Mouse (Mus musculus): ENCODE measurements at regions not wholly inside any gene's neighbourhood (a gene's known extent, or its start where the extent isn't known, plus 50 kb on each side); places are given as distances from the start of the nearest gene placed in this dataset.

DNA sequence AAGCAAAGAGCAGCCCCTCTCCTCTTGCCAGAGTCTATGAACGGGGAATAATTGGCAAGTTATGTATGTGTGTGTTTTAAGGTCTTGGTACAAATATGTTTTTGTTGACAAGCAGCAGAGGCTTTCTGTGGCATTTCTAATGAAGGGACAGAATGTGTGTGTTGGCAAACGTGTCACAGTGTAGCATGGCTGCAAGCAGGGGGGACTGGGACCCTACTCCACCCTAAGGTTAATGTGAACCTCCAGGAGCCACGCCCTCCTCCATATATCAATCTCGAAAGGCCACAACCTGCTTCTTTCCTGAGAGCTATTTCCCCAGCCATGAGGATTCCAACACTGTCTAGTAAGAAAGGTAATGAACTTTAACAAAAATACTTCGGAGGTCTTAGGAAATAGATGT, 209.8 kb downstream of the Clic5 start:
- no peak for DNase-seq (ENCODE audit: low spot score)
- H3K27me3 ChIP-seq (replicated peaks; ENCODE audit: control insufficient read depth, insufficient read depth, low read length), result peaks cover 56% of the 10 kb centered on the region

GRCm38 (mm10) chr17:44404923-44405322, 216.5 kb downstream of the Clic5 start:
- WGBS, result 91% methylated on average over 6 of the region's 6 CpGs
- Histone ChIP-seq H3K27me3 (replicated peaks; ENCODE audit: control insufficient read depth, insufficient read depth, low read length) (peaks cover 44% of the 10 kb centered on the region), H3K9me3 (replicated peaks; ENCODE audit: control insufficient read depth, low read length) (no peaks in the 10 kb centered on the region), H3K4me1 (ENCODE audit: control insufficient read depth, insufficient read depth, low read length) (no peaks in the 10 kb centered on the region), H3K27ac (ENCODE audit: low read depth, low read length) (no peak overlapping the region), H3K36me3 (ENCODE audit: control insufficient read depth, insufficient read depth, low read length) (no peaks in the 10 kb centered on the region), H3K4me3 (ENCODE audit: low read depth, low read length) (no peak overlapping the region), H3K4me2 (ENCODE audit: low read length) (no peak overlapping the region), H3K9ac (ENCODE audit: low read length) (no peak overlapping the region)
- no peak for ATAC-seq
- no peak for DNase-seq (ENCODE audit: low spot score)

More for the DNA sequence above, 209.8 kb downstream of the Clic5 start:
- no peaks in the 10 kb centered on the region for H3K4me1 ChIP-seq (ENCODE audit: control insufficient read depth, insufficient read depth, low read length)
- WGBS, result 33% methylated on average over 5 of the region's 5 CpGs
- no peaks in the 10 kb centered on the region for H3K9me3 ChIP-seq (replicated peaks; ENCODE audit: control insufficient read depth, low read length)
- H3K36me3 ChIP-seq (ENCODE audit: control insufficient read depth, insufficient read depth, low read length), result no peaks in the 10 kb centered on the region
- no peak; the same call in 1 of the 2 replicates for ATAC-seq
- H3K27ac ChIP-seq (ENCODE audit: low read depth, low read length), result no peak overlapping the region
- H3K4me3 ChIP-seq (ENCODE audit: low read depth, low read length), result no peak overlapping the region
- H3K4me2 ChIP-seq (ENCODE audit: low read length), result no peak overlapping the region
- H3K9ac ChIP-seq (ENCODE audit: low read length), result no peak overlapping the region

DNA sequence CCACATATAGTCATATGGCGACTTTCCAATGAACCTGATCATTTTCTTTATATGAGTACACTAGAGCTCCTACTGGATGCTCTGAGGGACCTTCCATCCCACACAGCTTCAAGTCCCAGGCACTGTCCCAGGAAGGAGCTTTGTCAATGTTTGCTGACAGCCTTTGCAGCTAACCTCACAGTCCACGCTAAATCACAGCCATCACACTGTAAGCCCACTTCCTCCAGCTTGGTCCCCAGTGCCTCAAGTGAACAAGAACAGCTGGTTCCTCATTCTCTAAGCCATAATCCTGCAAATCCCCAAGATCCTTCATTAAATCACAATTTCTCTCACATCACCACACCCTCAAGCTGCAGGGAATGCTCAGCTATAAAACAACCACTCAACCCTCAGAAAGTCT, 222.6 kb downstream of the Clic5 start:
- Histone ChIP-seq H3K9ac (ENCODE audit: low read length) (no peak overlapping the region), H3K36me3 (ENCODE audit: control insufficient read depth, insufficient read depth, low read length) (no peaks in the 10 kb centered on the region), H3K4me3 (ENCODE audit: low read depth, low read length) (no peak overlapping the region), H3K27ac (ENCODE audit: low read depth, low read length) (no peak overlapping the region), H3K9me3 (replicated peaks; ENCODE audit: control insufficient read depth, low read length) (no peaks in the 10 kb centered on the region; the same call in 1 of the 2 replicates), H3K4me1 (ENCODE audit: control insufficient read depth, insufficient read depth, low read length) (no peaks in the 10 kb centered on the region), H3K27me3 (replicated peaks; ENCODE audit: control insufficient read depth, insufficient read depth, low read length) (0 out of 2 replicates have a peak, but pooled peaks cover 6% of the 10 kb centered on the region), H3K4me2 (ENCODE audit: low read length) (no peak overlapping the region)
- 78% methylated on average over 2 of the region's 2 CpGs for WGBS
- no peak for DNase-seq (ENCODE audit: low spot score)
- ATAC-seq, result no peak

- H3K27ac ChIP-seq (ENCODE audit: low read depth, low read length), result no peak overlapping the region
- H3K4me3 ChIP-seq (ENCODE audit: low read depth, low read length), result no peak overlapping the region
- ATAC-seq, result no peak
- DNase-seq (ENCODE audit: low spot score), result no peak
- H3K4me1 ChIP-seq (ENCODE audit: control insufficient read depth, insufficient read depth, low read length), result no peaks in the 10 kb centered on the region
- no peak overlapping the region for H3K9ac ChIP-seq (ENCODE audit: low read length)
- WGBS, result 84% methylated on average over 11 of the region's 11 CpGs
- H3K27me3 ChIP-seq (replicated peaks; ENCODE audit: control insufficient read depth, insufficient read depth, low read length), result no peaks in the 10 kb centered on the region
- no peaks in the 10 kb centered on the region for H3K36me3 ChIP-seq (ENCODE audit: control insufficient read depth, insufficient read depth, low read length)
- no peak overlapping the region for H3K4me2 ChIP-seq (ENCODE audit: low read length)
- no peaks in the 10 kb centered on the region; the same call in 1 of the 2 replicates for H3K9me3 ChIP-seq (replicated peaks; ENCODE audit: control insufficient read depth, low read length)
Measured at GRCm38 (mm10) chr17:44418676-44419404, 230.5 kb downstream of the Clic5 start.

DNA sequence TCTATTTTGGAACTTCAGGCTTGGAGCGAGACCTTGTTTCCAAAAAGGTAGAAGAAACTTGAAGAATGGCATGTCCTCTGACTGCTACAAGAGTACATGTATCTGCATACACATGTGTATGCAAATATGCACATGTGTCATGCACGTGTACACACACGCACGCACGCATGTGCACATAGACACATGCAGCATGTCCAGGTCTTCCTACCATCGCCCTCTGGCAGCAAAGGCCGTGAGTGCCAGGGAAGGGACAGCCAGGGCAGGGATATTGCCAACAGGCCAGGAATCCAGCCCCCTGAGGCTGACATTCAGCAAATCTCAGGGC, 231.0 kb downstream of the Clic5 start:
- no peaks in the 10 kb centered on the region for H3K36me3 ChIP-seq (ENCODE audit: control insufficient read depth, insufficient read depth, low read length)
- H3K4me3 ChIP-seq (ENCODE audit: low read depth, low read length), result no peak overlapping the region
- H3K4me2 ChIP-seq (ENCODE audit: low read length), result no peak overlapping the region
- WGBS, result 93% methylated on average over 7 of the region's 7 CpGs
- H3K9me3 ChIP-seq (replicated peaks; ENCODE audit: control insufficient read depth, low read length), result no peaks in the 10 kb centered on the region; the same call in 1 of the 2 replicates
- no peak for ATAC-seq
- no peak overlapping the region for H3K27ac ChIP-seq (ENCODE audit: low read depth, low read length)
- no peaks in the 10 kb centered on the region for H3K27me3 ChIP-seq (replicated peaks; ENCODE audit: control insufficient read depth, insufficient read depth, low read length)
- no peak overlapping the region for H3K9ac ChIP-seq (ENCODE audit: low read length)
- no peak for DNase-seq (ENCODE audit: low spot score)
- H3K4me1 ChIP-seq (ENCODE audit: control insufficient read depth, insufficient read depth, low read length), result no peaks in the 10 kb centered on the region

- H3K27ac ChIP-seq (ENCODE audit: low read depth, low read length), result no peak overlapping the region
- H3K4me3 ChIP-seq (ENCODE audit: low read depth, low read length), result no peak overlapping the region
- no peak for ATAC-seq
- WGBS, result 80% methylated on average over 9 of the region's 9 CpGs
- H3K9me3 ChIP-seq (replicated peaks; ENCODE audit: control insufficient read depth, low read length), result no peaks in the 10 kb centered on the region; the same call in 1 of the 2 replicates
- H3K4me1 ChIP-seq (ENCODE audit: control insufficient read depth, insufficient read depth, low read length), result no peaks in the 10 kb centered on the region
- DNase-seq (ENCODE audit: low spot score), result no peak
- no peaks in the 10 kb centered on the region for H3K36me3 ChIP-seq (ENCODE audit: control insufficient read depth, insufficient read depth, low read length)
- no peak overlapping the region for H3K4me2 ChIP-seq (ENCODE audit: low read length)
- no peaks in the 10 kb centered on the region for H3K27me3 ChIP-seq (replicated peaks; ENCODE audit: control insufficient read depth, insufficient read depth, low read length)
- no peak overlapping the region for H3K9ac ChIP-seq (ENCODE audit: low read length)
Measured at GRCm38 (mm10) chr17:44420098-44421070, 232.0 kb downstream of the Clic5 start.

- 97% methylated on average over 2 of the region's 2 CpGs for WGBS
- Histone ChIP-seq H3K9ac (ENCODE audit: low read length) (no peak overlapping the region), H3K4me2 (ENCODE audit: low read length) (no peak overlapping the region), H3K4me3 (ENCODE audit: low read depth, low read length) (no peak overlapping the region), H3K36me3 (ENCODE audit: control insufficient read depth, insufficient read depth, low read length) (no peaks in the 10 kb centered on the region), H3K9me3 (replicated peaks; ENCODE audit: control insufficient read depth, low read length) (no peaks in the 10 kb centered on the region), H3K27me3 (replicated peaks; ENCODE audit: control insufficient read depth, insufficient read depth, low read length) (no peaks in the 10 kb centered on the region), H3K4me1 (ENCODE audit: control insufficient read depth, insufficient read depth, low read length) (no peaks in the 10 kb centered on the region), H3K27ac (ENCODE audit: low read depth, low read length) (no peak overlapping the region)
- no peak for DNase-seq (ENCODE audit: low spot score)
- no peak for ATAC-seq
Measured at GRCm38 (mm10) chr17:44422161-44422560, 233.8 kb downstream of the Clic5 start.

DNA sequence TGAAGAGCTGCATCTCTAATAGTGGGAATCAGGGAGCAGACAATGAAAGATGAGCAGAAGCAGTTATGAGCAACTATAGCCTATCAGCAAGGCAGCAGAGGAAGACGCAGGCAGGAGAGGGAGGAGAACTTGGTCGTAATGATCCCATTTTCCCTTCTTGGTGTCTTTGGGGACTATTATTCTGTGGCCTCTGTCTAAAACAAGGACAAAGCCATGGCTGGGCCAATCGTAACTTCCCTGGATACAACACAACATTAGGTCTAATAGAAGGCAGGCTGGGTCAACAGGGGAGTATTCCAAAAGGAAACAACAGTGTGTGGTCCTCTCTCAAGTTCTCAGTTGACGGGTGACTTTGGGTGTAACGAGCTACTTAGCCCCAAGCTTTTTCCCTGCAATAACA, 234.5 kb downstream of the Clic5 start:
- Histone ChIP-seq H3K9me3 (replicated peaks; ENCODE audit: control insufficient read depth, low read length) (no peaks in the 10 kb centered on the region), H3K4me1 (ENCODE audit: control insufficient read depth, insufficient read depth, low read length) (no peaks in the 10 kb centered on the region), H3K27me3 (replicated peaks; ENCODE audit: control insufficient read depth, insufficient read depth, low read length) (no peaks in the 10 kb centered on the region), H3K36me3 (ENCODE audit: control insufficient read depth, insufficient read depth, low read length) (no peaks in the 10 kb centered on the region), H3K4me2 (ENCODE audit: low read length) (no peak overlapping the region), H3K9ac (ENCODE audit: low read length) (no peak overlapping the region), H3K27ac (ENCODE audit: low read depth, low read length) (no peak overlapping the region), H3K4me3 (ENCODE audit: low read depth, low read length) (no peak overlapping the region)
- DNase-seq (ENCODE audit: low spot score) (no peak), ATAC-seq (no peak)
- WGBS, result 69% methylated on average over 5 of the region's 5 CpGs
